In genomic region chr11:95980762-95981418, GRCm38 (mm10) we compare ENCODE assay signal across 9 mouse cellular contexts. TPM values are rescaled to one million over a fixed set of nuclear protein-coding genes. Genes with fewer than 3 reads are reported as not detected.
DNase-seq lines count a peak whose midpoint lies in the region; ATAC-seq and TF ChIP-seq lines count a peak whose summit lies in the region.
"Had no signal": no experiment of that assay in that cellular context is flagged by ENCODE, and none has a peak within 500 bp of the region (broad histone marks: within the 10 kb centered on the region; RNA-seq: fewer than 3 reads in every experiment).

No protein-coding gene starts in this region.

- ATAC-seq in limb, embryonic 11.5 days (ENCODE audit: insufficient number of reproducible peaks, low FRiP score, low TSS enrichment, low read depth) = no peak
- no peak for ATAC-seq in neural tube, embryonic 11.5 days (ENCODE audit: insufficient read depth, low FRiP score, low TSS enrichment)

- H3K27me3 ChIP-seq in limb, embryonic 11.5 days (ENCODE audit: control insufficient read depth, insufficient read depth, low read length) = no peaks in the 10 kb centered on the region
- H3K27me3 ChIP-seq in neural tube, embryonic 11.5 days (ENCODE audit: control insufficient read depth, insufficient read depth, low read length) = no peaks in the 10 kb centered on the region
- H3K27me3 ChIP-seq: heart, embryonic 15.5 days had no signal

- no peaks in the 10 kb centered on the region for H3K9me3 ChIP-seq in limb, embryonic 11.5 days (ENCODE audit: control insufficient read depth, low read length)
- H3K9me3 ChIP-seq in neural tube, embryonic 11.5 days (ENCODE audit: control insufficient read depth, low read length) = no peaks in the 10 kb centered on the region
- H3K9me3 ChIP-seq: heart, embryonic 15.5 days had no signal

- TF ChIP-seq CTCF in left cerebral cortex, adult 2 months (IDR thresholded peaks at IDR 0.05) = peak; percentile 45

- no peak overlapping the region for H3K9ac ChIP-seq in limb, embryonic 11.5 days (ENCODE audit: low read length)
- no peak overlapping the region for H3K9ac ChIP-seq in neural tube, embryonic 11.5 days (ENCODE audit: low read length)
- H3K9ac ChIP-seq: heart, embryonic 15.5 days had no signal

- 48% methylated on average over 8 of the region's 8 CpGs for WGBS in limb, embryonic 11.5 days
- 57% methylated on average over 8 of the region's 8 CpGs for WGBS in neural tube, embryonic 11.5 days

- H3K36me3 ChIP-seq in limb, embryonic 11.5 days (ENCODE audit: control insufficient read depth, insufficient read depth, low read length) = peaks cover 22% of the 10 kb centered on the region
- H3K36me3 ChIP-seq in neural tube, embryonic 11.5 days (ENCODE audit: control insufficient read depth, insufficient read depth, low read length) = peaks cover 22% of the 10 kb centered on the region

- no peak overlapping the region for H3K27ac ChIP-seq in left cerebral cortex, adult 2 months
- H3K27ac ChIP-seq in limb, embryonic 11.5 days (replicated peaks; ENCODE audit: low read depth, low read length) = no peak overlapping the region
- H3K27ac ChIP-seq in neural tube, embryonic 11.5 days (ENCODE audit: low read depth, low read length) = no peak overlapping the region

- H3K4me3 ChIP-seq in left cerebral cortex, adult 2 months = no peak overlapping the region
- no peak overlapping the region for H3K4me3 ChIP-seq in limb, embryonic 11.5 days (ENCODE audit: low read depth, low read length)
- H3K4me3 ChIP-seq in neural tube, embryonic 11.5 days (ENCODE audit: low read depth, low read length) = no peak overlapping the region

- peaks cover 23% of the 10 kb centered on the region for H3K4me1 ChIP-seq in limb, embryonic 11.5 days (ENCODE audit: control insufficient read depth, insufficient read depth, low read length)
- no peaks in the 10 kb centered on the region for H3K4me1 ChIP-seq in neural tube, embryonic 11.5 days (ENCODE audit: control insufficient read depth, insufficient read depth, low read length)

- intact Hi-C loops in left cerebral cortex, adult 2 months (cut with DNase I) = loop anchor here (5.0 kb wide), 1 partner anchor 154 kb away; no protein-coding TSS in a partner anchor
- intact Hi-C loops in left cerebral cortex, postnatal 36 days (cut with DNase I) = no loop called here

- DNase-seq in left cerebral cortex, adult 2 months (ENCODE audit: extremely low spot score in 1 of 2, low spot score in 2 of 2) = no peak
- no peak for DNase-seq in left cerebral cortex, adult 8-10 months (ENCODE audit: low spot score in 2 of 2)
- peak; percentile 57 for DNase-seq in NIH3T3 (ENCODE audit: low read depth)
- peak; percentile 63 for DNase-seq in embryo, embryonic 11 days
- DNase-seq in limb, embryonic 11.5 days (ENCODE audit: low spot score) = peak; percentile 76
- DNase-seq in neural tube, embryonic 11.5 days (ENCODE audit: low spot score) = peak; percentile 42
- no peak for DNase-seq in left cerebral cortex, postnatal 36 days (ENCODE audit: low spot score in 2 of 2)

- no peak overlapping the region; the same call in 1 of the 2 replicates for H3K4me2 ChIP-seq in limb, embryonic 11.5 days (ENCODE audit: low read depth, severe bottlenecking)
- no peak overlapping the region for H3K4me2 ChIP-seq in neural tube, embryonic 11.5 days (ENCODE audit: low read depth)

RNA-seq across cellular contexts. Expression of gene Igf2bp1, which starts 24.9 kb away (rescaled TPM):
- under 1 TPM; 0.23 to 0.45 TPM for total RNA-seq in left cerebral cortex, adult 2 months (2021)
- under 1 TPM in 1 of 4 experiments, not detected in 3; 0.20 TPM for total RNA-seq in left cerebral cortex, adult 8-10 months (2022)
- 106 and 116 TPM in 2 replicates for polyA plus RNA-seq in limb, embryonic 11.5 days (2014; fragmentation: Nextera tagmentation; extraction: Ambion mirVana)
- polyA plus RNA-seq in neural tube, embryonic 11.5 days (2014; fragmentation: Nextera tagmentation; extraction: Ambion mirVana) = 80.8 and 84.4 TPM in 2 replicates
- total RNA-seq in left cerebral cortex, postnatal 36 days (2021) = under 1 TPM in 1 of 2 experiments, not detected in 1; 0.27 TPM

RNA-seq across cellular contexts. Expression of gene Gip, which starts 43.5 kb away (rescaled TPM):
- total RNA-seq in left cerebral cortex, adult 2 months (2021) = not detected
- total RNA-seq in left cerebral cortex, adult 8-10 months (2022) = not detected
- polyA plus RNA-seq in limb, embryonic 11.5 days (2014; fragmentation: Nextera tagmentation; extraction: Ambion mirVana) = not detected in 2 replicates
- polyA plus RNA-seq in neural tube, embryonic 11.5 days (2014; fragmentation: Nextera tagmentation; extraction: Ambion mirVana) = not detected in 2 replicates
- not detected for total RNA-seq in left cerebral cortex, postnatal 36 days (2021)
- polyA plus RNA-seq: heart, embryonic 15.5 days; neural tube, embryonic 14.5 days had no signal

RNA-seq across cellular contexts. Expression of gene Snf8, which starts 53.8 kb away (rescaled TPM):
- total RNA-seq in left cerebral cortex, adult 2 months (2021) = 100 to 1,000 TPM; 102 to 103 TPM
- 100 to 1,000 TPM in 3 of 4 experiments, 10 to 100 TPM in 1; 98.4 to 106 (median 103) TPM for total RNA-seq in left cerebral cortex, adult 8-10 months (2022)
- polyA plus RNA-seq in limb, embryonic 11.5 days (2014; fragmentation: Nextera tagmentation; extraction: Ambion mirVana) = 38.3 and 39.1 TPM in 2 replicates
- 41.7 and 46.6 TPM in 2 replicates for polyA plus RNA-seq in neural tube, embryonic 11.5 days (2014; fragmentation: Nextera tagmentation; extraction: Ambion mirVana)
- 100 to 1,000 TPM in 1 of 2 experiments, 10 to 100 TPM in 1; 99.2 to 113 TPM for total RNA-seq in left cerebral cortex, postnatal 36 days (2021)

Comparison
In these comparisons a context has a peak if more than half of its experiments do, and no peak if none do; other contexts are left out.
1. DNase-seq: peak in NIH3T3 (single experiment), embryo, embryonic 11 days (single experiment), limb, embryonic 11.5 days (single experiment) and neural tube, embryonic 11.5 days (single experiment); none in left cerebral cortex, adult 2 months (0 of 2), left cerebral cortex, adult 8-10 months (0 of 2) and left cerebral cortex, postnatal 36 days (0 of 2).